Comparison of ENCODE assay signal across 8 mouse cellular contexts in the genomic region with DNA sequence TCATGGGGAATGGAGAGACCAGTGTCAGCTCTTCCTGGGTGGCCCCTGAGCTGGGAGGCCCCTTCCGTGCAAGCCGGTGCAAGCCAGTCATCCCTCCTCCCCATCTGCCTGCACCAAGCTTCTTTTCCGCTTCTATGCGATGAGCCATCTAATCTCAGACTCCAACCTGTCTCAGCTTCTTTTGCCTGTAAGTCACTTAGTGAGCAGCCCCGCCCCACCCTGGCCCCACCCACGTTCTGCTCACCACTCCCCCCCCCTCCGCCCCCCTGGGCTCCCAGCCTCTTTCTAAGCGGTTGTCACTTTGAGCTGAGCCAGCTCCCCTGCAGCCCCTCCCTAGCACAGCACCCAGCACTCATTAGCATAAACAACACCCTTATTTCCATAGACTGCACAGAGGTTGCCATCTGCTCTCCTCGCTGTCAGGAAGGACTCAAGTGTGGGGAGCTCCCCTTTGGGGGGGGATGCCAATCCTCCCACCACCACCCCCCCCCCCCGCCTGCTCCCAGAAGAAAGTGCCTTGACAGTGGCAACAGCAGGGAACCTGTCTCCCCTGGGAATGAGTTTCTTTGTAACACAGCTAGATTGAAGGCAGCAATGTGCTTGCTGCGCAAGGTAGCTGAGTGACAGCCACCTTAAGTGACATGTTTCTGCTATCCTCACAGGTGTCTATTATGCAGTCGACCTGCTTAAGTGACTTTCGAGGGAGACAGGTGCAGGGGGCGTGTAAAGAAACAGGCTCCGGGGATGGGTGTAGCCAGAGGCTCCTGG.
DNase-seq lines count a peak whose midpoint lies in the region; ATAC-seq and TF ChIP-seq lines count a peak whose summit lies in the region.

No protein-coding gene starts in this region.

- 10% methylated on average over 15 of the region's 15 CpGs for WGBS in kidney, postnatal 0 days
- WGBS in embryonic facial prominence, embryonic 14.5 days: 7% methylated on average over 15 of the region's 15 CpGs

- H3K36me3 ChIP-seq in kidney, postnatal 0 days (ENCODE audit: insufficient read depth, low read length): no peaks in the 10 kb centered on the region
- no peaks in the 10 kb centered on the region for H3K36me3 ChIP-seq in embryonic facial prominence, embryonic 14.5 days (ENCODE audit: control insufficient read depth, insufficient read depth, low read length)

- no peaks in the 10 kb centered on the region for H3K27me3 ChIP-seq in kidney, postnatal 0 days (ENCODE audit: insufficient read depth, low read length)
- peaks cover 10% of the 10 kb centered on the region for H3K27me3 ChIP-seq in embryonic facial prominence, embryonic 14.5 days (replicated peaks; ENCODE audit: control insufficient read depth, insufficient read depth, low read length)

- TF ChIP-seq CTCF in kidney, postnatal 0 days (IDR thresholded peaks at IDR 0.05; ENCODE audit: low read depth): no peak

- no peaks in the 10 kb centered on the region for H3K9me3 ChIP-seq in kidney, postnatal 0 days (replicated peaks; ENCODE audit: low read length)
- H3K9me3 ChIP-seq in embryonic facial prominence, embryonic 14.5 days (ENCODE audit: control insufficient read depth, low read length): peaks cover 7% of the 10 kb centered on the region

- H3K4me2 ChIP-seq in kidney, postnatal 0 days (ENCODE audit: low read length): no peak overlapping the region
- no peak overlapping the region for H3K4me2 ChIP-seq in embryonic facial prominence, embryonic 14.5 days (ENCODE audit: low read depth, low read length)

- no peak overlapping the region for H3K9ac ChIP-seq in kidney, postnatal 0 days (ENCODE audit: low read depth, low read length)
- H3K9ac ChIP-seq in embryonic facial prominence, embryonic 14.5 days (ENCODE audit: low read depth, low read length): no peak overlapping the region

- DNase-seq in kidney, postnatal 0 days (ENCODE audit: low spot score): peak; percentile 6
- DNase-seq in kidney, postnatal 10 days: no peak
- DNase-seq in embryonic facial prominence, embryonic 14.5 days (ENCODE audit: low spot score): peak; percentile 71
- peak; percentile 35 to 80 for DNase-seq in left cerebral cortex, adult 8-10 months (ENCODE audit: low spot score in 2 of 2)
- DNase-seq in right cerebral cortex, postnatal 14 days: peak; percentile 40
- DNase-seq in thymus, postnatal 25 days: no peak
- DNase-seq in adrenal gland, adult (ENCODE audit: inconsistent age in 2 of 2, low spot score in 1 of 2): no peak
- no peak for DNase-seq in thymus, postnatal 10 days (ENCODE audit: low spot score in 2 of 2)

- H3K27ac ChIP-seq in kidney, postnatal 0 days: no peak overlapping the region
- no peak overlapping the region for H3K27ac ChIP-seq in embryonic facial prominence, embryonic 14.5 days (replicated peaks; ENCODE audit: low read depth, low read length)

- H3K4me3 ChIP-seq in kidney, postnatal 0 days (replicated peaks; ENCODE audit: low read depth, low read length): no peak overlapping the region
- H3K4me3 ChIP-seq in embryonic facial prominence, embryonic 14.5 days (ENCODE audit: low read depth, low read length): no peak overlapping the region

- no peak for ATAC-seq in kidney, postnatal 0 days (replicated peaks; ENCODE audit: low FRiP score, low read depth)
- peak; percentile 89 for ATAC-seq in embryonic facial prominence, embryonic 14.5 days (ENCODE audit: low read depth)

- no peaks in the 10 kb centered on the region for H3K4me1 ChIP-seq in kidney, postnatal 0 days (replicated peaks; ENCODE audit: insufficient read depth, low read length)
- H3K4me1 ChIP-seq in embryonic facial prominence, embryonic 14.5 days (ENCODE audit: control insufficient read depth, insufficient read depth, low read length): no peaks in the 10 kb centered on the region

Comparison
In these comparisons a context has a peak if more than half of its experiments do, and no peak if none do; other contexts are left out.
1. DNase-seq: peak in kidney, postnatal 0 days (single experiment), embryonic facial prominence, embryonic 14.5 days (single experiment), left cerebral cortex, adult 8-10 months (2 of 2) and right cerebral cortex, postnatal 14 days (single experiment); none in kidney, postnatal 10 days (single experiment), thymus, postnatal 25 days (single experiment), adrenal gland, adult (0 of 2) and thymus, postnatal 10 days (0 of 2).